Mouse (Mus musculus): ENCODE data around the gene Shld2. TPM values are rescaled to one million over a fixed set of nuclear protein-coding genes. Genes with fewer than 3 reads are reported as not detected.
A peak's percentile ranks its signal among the peaks of the same experiment; 100 is the strongest.

Gene Shld2
- polyA plus RNA-seq, 1 experiment from 2014 or later = 8.3 TPM

GRCm38 (mm10) chr14:34331886-34332285 lies 21.6 kb upstream of the Shld2 start:
- no peak overlapping the region for H3K9ac ChIP-seq (ENCODE audit: low read depth, low read length)
- no peaks in the 10 kb centered on the region for H3K4me1 ChIP-seq (ENCODE audit: control insufficient read depth, low read depth, low read length)
- no peak overlapping the region for H3K4me3 ChIP-seq (ENCODE audit: low read depth, low read length)
- no peak overlapping the region for H3K4me2 ChIP-seq (ENCODE audit: low read depth, low read length)
- 71% methylated on average over 3 of the region's 3 CpGs for WGBS (ENCODE audit: insufficient replicate concordance)
- no peak overlapping the region for H3K27ac ChIP-seq (ENCODE audit: low read length)
- no peaks in the 10 kb centered on the region for H3K27me3 ChIP-seq (ENCODE audit: control insufficient read depth, insufficient read depth, low read depth, low read length)
- peaks cover 31% of the 10 kb centered on the region for H3K36me3 ChIP-seq (ENCODE audit: control insufficient read depth, insufficient read depth)
- no peak for ATAC-seq (ENCODE audit: low read depth)
- no peaks in the 10 kb centered on the region for H3K9me3 ChIP-seq (replicated peaks; ENCODE audit: control insufficient read depth, low read length)

- H3K27me3 ChIP-seq (ENCODE audit: control insufficient read depth, insufficient read depth, low read depth, low read length) = no peaks in the 10 kb centered on the region
- no peak overlapping the region for H3K4me2 ChIP-seq (ENCODE audit: low read depth, low read length)
- H3K36me3 ChIP-seq (ENCODE audit: control insufficient read depth, insufficient read depth) = peaks cover 23% of the 10 kb centered on the region
- H3K4me3 ChIP-seq (ENCODE audit: low read depth, low read length) = no peak overlapping the region
- H3K27ac ChIP-seq (ENCODE audit: low read length) = no peak overlapping the region
- WGBS (ENCODE audit: insufficient replicate concordance) = 70% methylated on average over 9 of the region's 9 CpGs
- H3K4me1 ChIP-seq (ENCODE audit: control insufficient read depth, low read depth, low read length) = no peaks in the 10 kb centered on the region
- H3K9me3 ChIP-seq (replicated peaks; ENCODE audit: control insufficient read depth, low read length) = no peaks in the 10 kb centered on the region
- ATAC-seq (ENCODE audit: low read depth) = no peak
- H3K9ac ChIP-seq (ENCODE audit: low read depth, low read length) = no peak overlapping the region
Observed at GRCm38 (mm10) chr14:34330657-34331158, 20.4 kb upstream of the Shld2 start.

- Histone ChIP-seq H3K4me3 (ENCODE audit: low read depth, low read length) (no peak overlapping the region), H3K4me2 (ENCODE audit: low read depth, low read length) (no peak overlapping the region), H3K36me3 (ENCODE audit: control insufficient read depth, insufficient read depth) (peaks cover 18% of the 10 kb centered on the region), H3K27ac (ENCODE audit: low read length) (no peak overlapping the region), H3K27me3 (ENCODE audit: control insufficient read depth, insufficient read depth, low read depth, low read length) (no peaks in the 10 kb centered on the region), H3K9ac (ENCODE audit: low read depth, low read length) (no peak overlapping the region), H3K9me3 (replicated peaks; ENCODE audit: control insufficient read depth, low read length) (no peaks in the 10 kb centered on the region), H3K4me1 (ENCODE audit: control insufficient read depth, low read depth, low read length) (no peaks in the 10 kb centered on the region)
- ATAC-seq (ENCODE audit: low read depth) = no peak
- WGBS (ENCODE audit: insufficient replicate concordance) = 12% methylated on average over 1 of the region's 1 CpGs
Observed at GRCm38 (mm10) chr14:34327618-34328017, 17.3 kb upstream of the Shld2 start.

- Histone ChIP-seq H3K27me3 (ENCODE audit: control insufficient read depth, insufficient read depth, low read depth, low read length) (no peaks in the 10 kb centered on the region), H3K4me1 (ENCODE audit: control insufficient read depth, low read depth, low read length) (no peaks in the 10 kb centered on the region), H3K36me3 (ENCODE audit: control insufficient read depth, insufficient read depth) (peaks cover 20% of the 10 kb centered on the region), H3K9ac (ENCODE audit: low read depth, low read length) (no peak overlapping the region), H3K9me3 (replicated peaks; ENCODE audit: control insufficient read depth, low read length) (no peaks in the 10 kb centered on the region), H3K27ac (ENCODE audit: low read length) (no peak overlapping the region), H3K4me2 (ENCODE audit: low read depth, low read length) (no peak overlapping the region), H3K4me3 (ENCODE audit: low read depth, low read length) (no peak overlapping the region)
- no peak for ATAC-seq (ENCODE audit: low read depth)
- WGBS (ENCODE audit: insufficient replicate concordance) = 31% methylated on average over 3 of the region's 3 CpGs
Observed at GRCm38 (mm10) chr14:34326606-34327005, 16.3 kb upstream of the Shld2 start.

- H3K9me3 ChIP-seq (replicated peaks; ENCODE audit: control insufficient read depth, low read length) = no peaks in the 10 kb centered on the region
- H3K27me3 ChIP-seq (ENCODE audit: control insufficient read depth, insufficient read depth, low read depth, low read length) = no peaks in the 10 kb centered on the region
- H3K36me3 ChIP-seq (ENCODE audit: control insufficient read depth, insufficient read depth) = peaks cover 10% of the 10 kb centered on the region
- H3K4me2 ChIP-seq (ENCODE audit: low read depth, low read length) = no peak overlapping the region
- no peaks in the 10 kb centered on the region for H3K4me1 ChIP-seq (ENCODE audit: control insufficient read depth, low read depth, low read length)
- 79% methylated on average over 5 of the region's 5 CpGs for WGBS (ENCODE audit: insufficient replicate concordance)
- no peak overlapping the region for H3K4me3 ChIP-seq (ENCODE audit: low read depth, low read length)
- H3K27ac ChIP-seq (ENCODE audit: low read length) = no peak overlapping the region
- ATAC-seq (ENCODE audit: low read depth) = no peak
- no peak overlapping the region for H3K9ac ChIP-seq (ENCODE audit: low read depth, low read length)
Observed at GRCm38 (mm10) chr14:34323576-34324085, 13.3 kb upstream of the Shld2 start.

- Histone ChIP-seq H3K36me3 (ENCODE audit: control insufficient read depth, insufficient read depth) (peaks cover 5% of the 10 kb centered on the region), H3K4me3 (ENCODE audit: low read depth, low read length) (no peak overlapping the region), H3K9ac (ENCODE audit: low read depth, low read length) (no peak overlapping the region), H3K9me3 (replicated peaks; ENCODE audit: control insufficient read depth, low read length) (no peaks in the 10 kb centered on the region), H3K4me1 (ENCODE audit: control insufficient read depth, low read depth, low read length) (no peaks in the 10 kb centered on the region; the same call in 1 of the 2 replicates), H3K27ac (ENCODE audit: low read length) (no peak overlapping the region), H3K27me3 (ENCODE audit: control insufficient read depth, insufficient read depth, low read depth, low read length) (no peaks in the 10 kb centered on the region), H3K4me2 (ENCODE audit: low read depth, low read length) (peak overlapping the region; percentile 13; the same call in 1 of the 2 replicates)
- ATAC-seq (ENCODE audit: low read depth) = no peak
Observed at GRCm38 (mm10) chr14:34318113-34318512, 7.8 kb upstream of the Shld2 start.

GRCm38 (mm10) chr14:34317431-34317830 lies 7.1 kb upstream of the Shld2 start:
- H3K4me2 ChIP-seq (ENCODE audit: low read depth, low read length) = no peak overlapping the region
- no peak overlapping the region for H3K9ac ChIP-seq (ENCODE audit: low read depth, low read length)
- no peak for ATAC-seq (ENCODE audit: low read depth)
- no peak overlapping the region for H3K27ac ChIP-seq (ENCODE audit: low read length)
- H3K27me3 ChIP-seq (ENCODE audit: control insufficient read depth, insufficient read depth, low read depth, low read length) = no peaks in the 10 kb centered on the region
- no peaks in the 10 kb centered on the region; the same call in 1 of the 2 replicates for H3K4me1 ChIP-seq (ENCODE audit: control insufficient read depth, low read depth, low read length)
- peaks cover 5% of the 10 kb centered on the region for H3K36me3 ChIP-seq (ENCODE audit: control insufficient read depth, insufficient read depth)
- H3K9me3 ChIP-seq (replicated peaks; ENCODE audit: control insufficient read depth, low read length) = no peaks in the 10 kb centered on the region
- H3K4me3 ChIP-seq (ENCODE audit: low read depth, low read length) = no peak overlapping the region
- 73% methylated on average over 3 of the region's 3 CpGs for WGBS (ENCODE audit: insufficient replicate concordance)

GRCm38 (mm10) chr14:34316346-34316745 lies 6.1 kb upstream of the Shld2 start:
- H3K27ac ChIP-seq (ENCODE audit: low read length) = no peak overlapping the region
- H3K4me2 ChIP-seq (ENCODE audit: low read depth, low read length) = no peak overlapping the region
- H3K9me3 ChIP-seq (replicated peaks; ENCODE audit: control insufficient read depth, low read length) = no peaks in the 10 kb centered on the region
- H3K4me1 ChIP-seq (ENCODE audit: control insufficient read depth, low read depth, low read length) = peaks cover under 1% of the 10 kb centered on the region
- 73% methylated on average over 2 of the region's 2 CpGs for WGBS (ENCODE audit: insufficient replicate concordance)
- H3K36me3 ChIP-seq (ENCODE audit: control insufficient read depth, insufficient read depth) = peaks cover 3% of the 10 kb centered on the region; the same call in 1 of the 2 replicates
- no peak overlapping the region for H3K9ac ChIP-seq (ENCODE audit: low read depth, low read length)
- H3K27me3 ChIP-seq (ENCODE audit: control insufficient read depth, insufficient read depth, low read depth, low read length) = no peaks in the 10 kb centered on the region
- H3K4me3 ChIP-seq (ENCODE audit: low read depth, low read length) = no peak overlapping the region
- no peak for ATAC-seq (ENCODE audit: low read depth)

- no peaks in the 10 kb centered on the region for H3K9me3 ChIP-seq (replicated peaks; ENCODE audit: control insufficient read depth, low read length)
- H3K36me3 ChIP-seq (ENCODE audit: control insufficient read depth, insufficient read depth) = peaks cover under 1% of the 10 kb centered on the region; the same call in 1 of the 2 replicates
- H3K4me1 ChIP-seq (ENCODE audit: control insufficient read depth, low read depth, low read length) = peaks cover 8% of the 10 kb centered on the region
- H3K4me3 ChIP-seq (ENCODE audit: low read depth, low read length) = peak overlapping the region; percentile 21
- peak overlapping the region; percentile 39 for H3K4me2 ChIP-seq (ENCODE audit: low read depth, low read length)
- 46% methylated on average over 3 of the region's 3 CpGs for WGBS (ENCODE audit: insufficient replicate concordance)
- no peak for ATAC-seq (ENCODE audit: low read depth)
- H3K27ac ChIP-seq (ENCODE audit: low read length) = no peak overlapping the region
- no peak overlapping the region for H3K9ac ChIP-seq (ENCODE audit: low read depth, low read length)
- H3K27me3 ChIP-seq (ENCODE audit: control insufficient read depth, insufficient read depth, low read depth, low read length) = no peaks in the 10 kb centered on the region
Observed at GRCm38 (mm10) chr14:34314796-34315195, 4.5 kb upstream of the Shld2 start.

All from liver, embryonic 16.5 days (tissue).